Mouse (Mus musculus) heart, embryonic 13.5 days (tissue): ENCODE measurements around the gene Adamts12. TPM values are rescaled to one million over a fixed set of nuclear protein-coding genes. Genes with fewer than 3 reads are reported as not detected.
A peak's percentile ranks its signal among the peaks of the same experiment; 100 is the strongest.

Experiments
- ATAC-seq: fragments of 200-750 bp; cut with Nextera tagmentation; 2 replicates; pipeline ENCODE4 v1.8.0; 2017; ENCODE audit warnings: moderate TSS enrichment; ENCODE audit not compliant: insufficient number of reproducible peaks, low FRiP score, low TSS enrichment; ENCODE audit errors: extremely low read depth
- H3K27ac ChIP-seq: fragments of 300-500 bp; sonication (generic); replicated peaks from 2 replicates; pipeline ENCODE4 v1.5.1; 2015; ENCODE audit warnings: moderate library complexity, mild to moderate bottlenecking, inconsistent platforms
- H3K27me3 ChIP-seq: fragments of 300-500 bp; sonication (generic); replicated peaks from 2 replicates; pipeline ENCODE4 v1.6.1; 2015; ENCODE audit warnings: mild to moderate bottlenecking, inconsistent platforms
- H3K36me3 ChIP-seq: fragments of 300-500 bp; sonication (generic); 2 replicates; pipeline ENCODE4 v1.6.1; 2015; ENCODE audit warnings: mild to moderate bottlenecking, inconsistent platforms
- H3K4me1 ChIP-seq: fragments of 300-500 bp; sonication (generic); 2 replicates; pipeline ENCODE4 v1.6.1; 2015; ENCODE audit warnings: inconsistent platforms
- H3K4me2 ChIP-seq: fragments of 300-500 bp; sonication (generic); 2 replicates; pipeline ENCODE4 v1.6.1; 2015; ENCODE audit warnings: inconsistent platforms, mild to moderate bottlenecking, moderate library complexity
- H3K4me3 ChIP-seq: fragments of 300-500 bp; sonication (generic); 2 replicates; pipeline ENCODE4 v1.5.1; 2015; ENCODE audit warnings: moderate library complexity, mild to moderate bottlenecking, inconsistent platforms
- H3K9ac ChIP-seq: fragments of 300-500 bp; sonication (generic); 2 replicates; pipeline ENCODE4 v1.6.1; 2015; ENCODE audit warnings: inconsistent platforms, mild to moderate bottlenecking, moderate library complexity
- H3K9me3 ChIP-seq: fragments of 300-500 bp; sonication (generic); 2 replicates; pipeline ENCODE4 v1.6.1; 2016; ENCODE audit warnings: inconsistent platforms
- WGBS: fragments of 180-500 bp; shearing (Covaris S2); methylation state at CpG from one replicate; pipeline ENCODE4 v1.1.7; 2015; ENCODE audit warnings: mixed read lengths; 5-methylcytosine and 5-hydroxymethylcytosine counted together
- polyA plus RNA-seq: library from polyadenylated mRNA; unstranded; fragments of >200 nt; fragmentation: Nextera tagmentation; extraction: Ambion mirVana; gene quantifications from 2 replicates; pipeline ENCODE4 v1.2.1, GENCODE M21; 2015

Adamts12 gene
- polyA plus RNA-seq: 0.98 and 1.2 TPM in 2 replicates

DNA sequence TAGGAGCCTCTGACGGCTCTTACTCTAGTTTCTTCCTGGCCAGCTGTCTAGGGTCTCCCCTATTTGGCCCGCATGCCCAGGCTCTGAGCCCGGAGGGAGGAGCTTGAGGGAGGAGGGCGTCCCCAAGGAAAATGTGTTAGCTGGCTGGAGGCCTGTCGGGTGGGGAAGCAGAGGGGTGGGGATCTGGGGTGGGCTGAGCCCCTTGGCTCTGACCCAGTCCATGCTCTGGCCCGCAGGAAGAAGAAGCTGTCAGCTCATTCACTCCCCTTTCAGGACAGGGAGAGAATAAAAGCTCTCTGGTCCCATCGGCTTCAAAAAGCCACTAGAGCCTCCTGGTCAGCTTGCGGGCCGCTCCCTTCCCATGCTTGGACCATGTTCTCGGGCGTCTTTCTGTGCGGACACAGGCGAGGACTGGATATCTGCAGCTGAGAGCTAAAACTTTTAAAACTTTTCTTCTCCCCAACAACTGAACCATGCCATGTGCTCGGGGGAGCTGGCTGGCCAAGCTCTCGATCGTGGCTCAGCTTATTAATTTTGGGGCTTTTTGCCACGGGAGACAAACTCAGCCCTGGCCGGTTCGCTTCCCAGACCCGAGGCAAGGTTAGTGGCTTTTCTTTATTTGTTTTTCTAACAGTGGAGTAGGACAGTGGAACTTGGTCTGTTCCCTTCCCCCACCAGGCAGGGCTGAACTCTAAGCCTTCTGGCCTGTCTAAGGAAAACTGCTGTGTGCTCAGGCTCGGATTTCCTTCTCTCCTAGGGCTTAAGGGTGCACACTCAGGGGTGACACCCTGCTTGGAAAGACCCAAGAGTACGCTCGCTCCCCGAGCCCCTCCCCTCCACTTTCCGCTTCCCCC, at the start of gene Adamts12:
Adamts12 (plus strand) TSS at position 233 of the 854 bp plus-strand sequence.
- H3K36me3 ChIP-seq: no peaks in the 10 kb centered on the region
- WGBS: 2% methylated on average over 25 of the region's 25 CpGs
- peak within 1 kb of the TSS; percentile 87 for H3K4me2 ChIP-seq
- H3K27me3 ChIP-seq: no peaks in the 10 kb centered on the region
- peak; percentile 72; the same call in 1 of the 2 replicates for ATAC-seq
- peak within 1 kb of the TSS; percentile 82 for H3K27ac ChIP-seq
- peaks cover 19% of the 10 kb centered on the region for H3K4me1 ChIP-seq
- no peaks in the 10 kb centered on the region for H3K9me3 ChIP-seq
- H3K9ac ChIP-seq: peak within 1 kb of the TSS; percentile 83
- H3K4me3 ChIP-seq: peak within 1 kb of the TSS; percentile 60

DNA sequence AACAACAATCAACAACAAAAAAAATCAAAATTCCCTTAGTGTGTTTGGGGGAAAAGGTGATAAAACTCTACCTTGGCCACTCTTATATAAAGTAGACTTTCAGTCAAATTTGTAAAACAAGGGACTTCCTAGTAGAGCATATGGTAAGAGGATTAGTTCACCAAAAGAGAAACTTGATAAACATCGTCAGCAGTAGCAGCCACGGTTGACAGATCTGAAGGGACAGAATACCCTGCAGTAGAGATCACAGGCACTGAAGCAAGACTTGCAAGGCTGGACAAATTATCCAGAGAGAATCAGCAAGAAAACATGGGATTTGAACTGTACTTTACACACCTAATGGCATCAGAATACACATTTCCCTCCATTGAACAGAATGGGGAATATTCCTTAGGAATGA, 49.7 kb upstream of the Adamts12 start:
- no peak for ATAC-seq
- Histone ChIP-seq H3K27ac (no peak overlapping the region), H3K4me2 (no peak overlapping the region), H3K9ac (no peak overlapping the region), H3K4me1 (no peaks in the 10 kb centered on the region), H3K4me3 (no peak overlapping the region), H3K9me3 (no peaks in the 10 kb centered on the region), H3K36me3 (no peaks in the 10 kb centered on the region), H3K27me3 (peaks cover 6% of the 10 kb centered on the region)
- 27% methylated on average over 2 of the region's 2 CpGs for WGBS

DNA sequence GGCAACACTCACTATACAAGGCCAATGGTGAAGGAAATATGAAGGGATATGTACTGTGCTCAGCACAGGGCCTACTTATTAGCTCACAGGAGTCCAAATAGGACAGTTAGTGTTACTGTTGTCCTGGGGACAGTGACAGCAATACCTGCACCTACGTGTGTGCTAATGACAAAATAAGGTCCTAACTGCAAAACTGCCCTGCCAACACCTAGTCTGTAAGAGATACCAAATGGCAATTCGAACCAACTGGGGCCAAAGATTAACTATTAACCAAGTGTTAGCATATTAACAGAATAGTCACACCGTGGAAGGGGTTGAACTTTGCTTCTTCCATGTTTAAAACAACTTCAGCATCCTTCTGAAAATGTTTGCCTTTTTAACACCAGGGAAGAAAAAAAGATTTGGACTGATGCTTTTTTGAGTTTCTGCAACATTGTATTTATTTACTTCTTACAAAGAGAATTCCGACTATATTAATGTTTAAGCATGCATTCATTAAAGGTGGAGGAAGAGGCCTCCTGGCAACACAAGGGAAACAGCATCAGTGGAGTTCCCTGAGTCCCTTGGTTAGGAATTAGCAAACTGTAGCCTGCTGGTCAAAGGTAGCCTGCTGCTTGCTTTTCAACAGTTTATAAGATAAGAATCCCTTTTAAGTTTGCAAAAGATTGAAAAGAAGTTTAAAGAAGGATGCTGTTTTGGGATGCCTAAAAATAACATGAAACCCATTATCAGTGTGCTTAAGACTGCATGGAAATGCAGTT, 37.6 kb upstream of the Adamts12 start:
- Histone ChIP-seq H3K36me3 (no peaks in the 10 kb centered on the region), H3K9me3 (no peaks in the 10 kb centered on the region), H3K4me2 (no peak overlapping the region), H3K27me3 (peaks cover 5% of the 10 kb centered on the region; the same call in 1 of the 2 replicates), H3K4me3 (no peak overlapping the region), H3K27ac (no peak overlapping the region), H3K4me1 (no peaks in the 10 kb centered on the region), H3K9ac (no peak overlapping the region)
- 59% methylated on average over 4 of the region's 4 CpGs for WGBS
- no peak for ATAC-seq

DNA sequence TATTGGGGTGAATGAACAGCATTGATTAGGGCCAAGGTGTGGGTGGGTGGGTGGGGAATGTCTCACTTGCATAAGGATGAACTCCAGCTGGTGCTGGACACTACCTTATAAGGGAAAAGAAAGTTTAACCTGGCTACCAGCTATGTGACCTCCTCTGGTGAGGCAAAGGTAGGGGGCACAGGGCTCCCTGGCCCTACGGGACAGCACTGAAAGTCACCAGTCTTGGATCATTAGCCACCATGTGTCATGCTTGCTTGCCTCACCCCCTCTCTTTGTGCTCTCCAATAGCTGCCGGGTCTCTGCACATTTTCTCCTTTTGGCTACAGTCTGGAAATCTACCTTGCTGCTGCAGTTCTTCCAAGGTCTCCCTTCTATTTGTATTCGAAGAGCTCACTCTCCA, 34.4 kb upstream of the Adamts12 start:
- Histone ChIP-seq H3K9me3 (no peaks in the 10 kb centered on the region), H3K36me3 (no peaks in the 10 kb centered on the region), H3K4me1 (no peaks in the 10 kb centered on the region), H3K4me2 (no peak overlapping the region), H3K9ac (no peak overlapping the region), H3K4me3 (no peak overlapping the region), H3K27me3 (peaks cover 35% of the 10 kb centered on the region), H3K27ac (no peak overlapping the region)
- 59% methylated on average over 3 of the region's 3 CpGs for WGBS
- no peak for ATAC-seq

DNA sequence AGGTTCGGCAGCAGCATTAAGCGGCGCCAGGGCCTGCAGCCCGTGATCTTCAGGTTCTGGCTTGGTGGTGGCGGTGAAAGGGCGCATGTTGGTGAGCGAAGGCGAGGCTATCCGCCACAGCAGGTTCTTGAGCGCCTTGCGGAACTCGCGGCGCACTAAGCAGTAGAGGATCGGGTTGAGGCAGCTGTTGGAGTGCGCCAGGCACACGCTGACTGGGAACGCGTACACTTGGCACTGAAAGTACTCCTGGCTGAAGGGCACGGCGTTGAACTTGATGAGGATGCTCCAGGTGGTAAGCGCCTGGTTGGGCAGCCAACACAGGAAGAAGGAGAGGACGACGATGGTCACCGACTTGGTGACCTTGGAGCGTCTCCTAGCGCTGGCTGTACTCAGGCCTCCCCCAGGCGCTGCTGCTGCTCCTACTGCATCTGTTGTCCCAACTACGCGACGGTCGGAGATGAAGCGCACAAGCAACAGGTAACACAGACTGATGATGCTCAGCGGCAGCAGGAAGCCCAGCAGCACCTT, 28.6 kb upstream of the Adamts12 start:
- H3K36me3 ChIP-seq: no peaks in the 10 kb centered on the region
- no peak for ATAC-seq
- no peak overlapping the region for H3K27ac ChIP-seq
- peaks cover 25% of the 10 kb centered on the region for H3K4me1 ChIP-seq
- no peak overlapping the region for H3K9ac ChIP-seq
- H3K4me2 ChIP-seq: peak overlapping the region; percentile 67
- H3K27me3 ChIP-seq: peaks cover 67% of the 10 kb centered on the region
- 6% methylated on average over 34 of the region's 34 CpGs for WGBS
- H3K9me3 ChIP-seq: no peaks in the 10 kb centered on the region
- H3K4me3 ChIP-seq: peak overlapping the region; percentile 47

DNA sequence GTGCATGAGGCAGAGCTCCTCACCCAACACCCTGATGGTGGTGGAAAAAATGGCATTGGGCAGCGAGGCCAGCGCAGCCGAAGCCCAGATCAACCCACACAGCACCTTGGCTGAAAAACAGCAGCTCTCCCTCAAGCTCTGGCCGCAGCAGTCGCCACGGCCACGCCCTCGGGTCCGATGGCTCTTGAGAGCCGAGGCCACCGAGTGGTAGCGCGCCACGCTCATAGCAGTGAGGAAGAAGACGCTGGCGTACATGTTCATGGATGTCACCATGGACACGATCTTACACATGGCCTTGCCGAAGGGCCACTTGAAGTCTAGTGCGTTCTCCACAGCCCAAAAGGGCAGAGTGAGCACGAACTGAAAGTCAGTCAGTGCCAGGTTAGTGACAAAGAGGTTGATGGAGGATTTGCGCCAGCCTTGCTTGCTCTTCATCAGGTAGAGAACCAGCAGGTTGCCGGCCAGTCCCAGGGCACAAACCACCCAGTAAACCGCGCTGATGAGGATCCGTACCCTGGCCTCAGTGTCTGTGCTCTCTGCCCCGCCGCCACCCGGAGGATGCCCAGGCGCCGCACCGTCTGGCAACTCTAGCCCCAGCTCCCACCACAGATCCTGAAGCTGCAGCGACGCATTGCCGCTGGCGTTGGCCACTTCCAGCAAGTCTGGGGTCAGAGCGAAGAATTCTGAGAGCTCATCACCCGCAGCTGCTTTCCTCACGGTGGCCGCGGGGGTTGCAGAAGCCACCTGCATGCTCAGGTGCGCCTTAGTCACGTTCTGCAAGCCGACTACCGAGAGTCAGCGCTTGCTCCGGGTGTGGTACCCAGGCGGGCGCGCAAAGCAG, 27.8 kb upstream of the Adamts12 start:
- no peak overlapping the region for H3K27ac ChIP-seq
- H3K9ac ChIP-seq: no peak overlapping the region
- H3K27me3 ChIP-seq: peaks cover 65% of the 10 kb centered on the region
- 3% methylated on average over 49 of the region's 49 CpGs for WGBS
- H3K36me3 ChIP-seq: no peaks in the 10 kb centered on the region
- H3K4me2 ChIP-seq: peak overlapping the region; percentile 67
- peaks cover 25% of the 10 kb centered on the region for H3K4me1 ChIP-seq
- H3K9me3 ChIP-seq: no peaks in the 10 kb centered on the region
- ATAC-seq: no peak
- peak overlapping the region; percentile 47 for H3K4me3 ChIP-seq

DNA sequence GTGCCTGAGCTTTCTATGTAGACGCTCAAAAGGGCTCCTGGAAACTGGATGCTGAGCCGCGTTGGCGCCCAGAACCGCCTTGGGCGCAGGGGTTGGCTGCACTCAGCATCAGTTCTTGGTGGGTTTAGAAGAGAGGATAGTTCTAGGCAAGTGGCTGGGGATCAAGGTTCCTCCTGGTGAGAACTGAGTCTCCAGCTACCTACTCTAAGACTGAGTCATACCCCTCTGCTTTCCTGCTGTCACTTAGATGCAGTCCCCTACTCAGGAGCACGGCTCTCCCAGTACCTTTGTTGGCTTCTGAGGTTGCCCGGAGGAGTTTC, 27.3 kb upstream of the Adamts12 start:
- peaks cover 59% of the 10 kb centered on the region for H3K27me3 ChIP-seq

DNA sequence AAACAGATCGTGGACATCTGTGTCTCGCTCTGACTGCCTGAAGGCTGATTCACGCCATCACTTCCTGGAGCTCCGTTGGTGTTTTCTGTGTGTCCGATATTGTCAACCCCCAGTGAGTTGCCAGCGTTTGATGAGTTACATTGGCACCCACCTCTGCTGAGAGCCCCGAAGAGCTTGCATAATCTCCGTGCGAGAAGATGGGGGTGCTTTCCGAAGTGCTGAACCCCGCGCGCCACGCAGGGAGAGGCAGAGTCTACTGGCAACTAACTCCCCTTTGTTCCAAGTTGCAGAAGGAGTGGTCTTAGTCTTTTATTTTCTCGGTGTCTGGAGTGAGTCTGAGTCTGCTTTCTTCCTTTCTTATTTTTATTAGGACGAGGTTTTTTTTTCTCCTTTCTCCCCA, 26.9 kb upstream of the Adamts12 start, which contains the start of gene Rxfp3:
Rxfp3 (minus strand) TSS at position 281 of the 400 bp plus-strand sequence.
- WGBS: 7% methylated on average over 16 of the region's 16 CpGs

More for the DNA sequence above, 27.3 kb upstream of the Adamts12 start:
- Histone ChIP-seq H3K36me3 (no peaks in the 10 kb centered on the region), H3K9ac (no peak overlapping the region), H3K4me3 (peak overlapping the region; percentile 47), H3K9me3 (no peaks in the 10 kb centered on the region), H3K4me1 (peaks cover 25% of the 10 kb centered on the region), H3K4me2 (peak overlapping the region; percentile 67), H3K27ac (no peak overlapping the region)
- no peak for ATAC-seq
- WGBS: 5% methylated on average over 8 of the region's 8 CpGs

DNA sequence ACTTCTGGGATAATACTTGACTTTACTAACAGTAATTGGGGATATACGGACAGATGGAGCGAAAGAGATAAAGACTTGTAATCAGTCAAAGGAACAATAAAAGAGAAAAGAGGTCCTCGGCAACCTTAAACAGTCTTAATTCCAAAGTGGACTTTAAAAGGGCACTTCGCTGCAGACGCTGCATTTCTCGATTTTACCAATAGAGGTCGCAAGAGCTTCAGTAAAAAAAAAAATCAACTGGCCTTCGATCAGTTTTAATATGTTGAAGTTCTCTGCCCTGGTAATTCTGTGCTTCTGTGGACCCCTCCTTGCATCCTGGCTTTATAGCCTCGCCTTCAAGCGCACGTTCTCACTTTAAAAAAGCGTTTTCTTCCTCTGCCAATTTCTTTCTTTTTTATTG, 26.1 kb upstream of the Adamts12 start:
- Histone ChIP-seq H3K4me1 (peaks cover 25% of the 10 kb centered on the region), H3K27ac (no peak overlapping the region), H3K4me2 (no peak overlapping the region), H3K9ac (no peak overlapping the region), H3K9me3 (no peaks in the 10 kb centered on the region), H3K4me3 (no peak overlapping the region), H3K27me3 (peaks cover 50% of the 10 kb centered on the region), H3K36me3 (no peaks in the 10 kb centered on the region)
- WGBS: 4% methylated on average over 12 of the region's 12 CpGs
- no peak for ATAC-seq

More for the DNA sequence above, 26.9 kb upstream of the Adamts12 start, which contains the start of gene Rxfp3:
- Histone ChIP-seq H3K27ac (no peak within 1 kb of the TSS), H3K4me1 (peaks cover 25% of the 10 kb centered on the region), H3K4me2 (peak within 1 kb of the TSS; percentile 67), H3K27me3 (peaks cover 57% of the 10 kb centered on the region), H3K4me3 (peak within 1 kb of the TSS; percentile 47), H3K9me3 (no peaks in the 10 kb centered on the region), H3K9ac (no peak within 1 kb of the TSS), H3K36me3 (no peaks in the 10 kb centered on the region)
- no peak for ATAC-seq

DNA sequence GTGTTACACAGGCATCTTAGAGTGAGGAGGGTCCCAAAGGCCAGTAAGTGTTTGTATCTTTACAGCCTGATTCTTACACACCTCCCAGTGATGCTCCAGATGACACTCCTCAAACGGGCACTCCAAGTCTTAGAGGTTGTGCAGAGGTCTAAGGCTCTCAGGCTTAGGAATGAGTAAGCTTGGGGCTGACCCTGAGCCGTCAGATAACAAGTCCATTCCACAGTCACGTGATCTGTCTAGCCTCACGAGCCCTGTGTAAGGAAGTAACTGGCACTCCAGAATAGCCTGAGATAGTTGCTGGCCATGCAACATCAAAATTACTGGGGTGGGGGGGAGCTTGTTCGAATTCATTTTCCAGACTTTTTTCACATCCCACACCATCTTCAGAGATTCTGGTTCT, 24.5 kb upstream of the Adamts12 start:
- no peak overlapping the region for H3K9ac ChIP-seq
- ATAC-seq: no peak
- peaks cover 34% of the 10 kb centered on the region for H3K27me3 ChIP-seq
- no peak overlapping the region for H3K4me3 ChIP-seq
- H3K27ac ChIP-seq: no peak overlapping the region
- no peak overlapping the region for H3K4me2 ChIP-seq
- H3K4me1 ChIP-seq: peaks cover 25% of the 10 kb centered on the region
- H3K36me3 ChIP-seq: no peaks in the 10 kb centered on the region
- 15% methylated on average over 5 of the region's 5 CpGs for WGBS
- no peaks in the 10 kb centered on the region for H3K9me3 ChIP-seq

DNA sequence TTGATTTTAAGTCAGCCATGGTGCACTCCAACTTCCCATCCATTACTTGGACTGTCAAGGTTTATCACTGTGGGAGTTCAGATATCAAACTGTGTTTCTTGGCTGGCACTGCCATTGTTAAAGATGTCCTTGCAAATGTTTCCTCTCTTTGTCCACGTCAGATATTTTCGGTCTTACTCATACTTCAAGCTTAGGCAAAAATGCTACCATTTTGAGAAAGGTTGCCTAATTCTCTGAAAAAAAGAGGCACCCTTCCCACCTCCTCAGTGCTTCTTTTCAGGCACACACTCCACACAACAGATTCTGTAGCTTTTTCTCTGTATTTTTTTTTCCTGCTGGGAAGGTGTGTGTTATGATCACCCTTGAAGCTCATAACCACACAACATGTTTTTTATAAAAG, 23.4 kb upstream of the Adamts12 start:
- H3K27me3 ChIP-seq: peaks cover 22% of the 10 kb centered on the region
- H3K27ac ChIP-seq: no peak overlapping the region
- WGBS: 66% methylated on average over 2 of the region's 2 CpGs
- no peak overlapping the region for H3K4me3 ChIP-seq
- H3K36me3 ChIP-seq: no peaks in the 10 kb centered on the region
- H3K4me2 ChIP-seq: no peak overlapping the region
- no peak for ATAC-seq
- no peak overlapping the region for H3K9ac ChIP-seq
- peaks cover 20% of the 10 kb centered on the region for H3K4me1 ChIP-seq
- no peaks in the 10 kb centered on the region for H3K9me3 ChIP-seq
